Mouse (Mus musculus): ENCODE data around the gene Rasa3.

Gene Rasa3

DNA sequence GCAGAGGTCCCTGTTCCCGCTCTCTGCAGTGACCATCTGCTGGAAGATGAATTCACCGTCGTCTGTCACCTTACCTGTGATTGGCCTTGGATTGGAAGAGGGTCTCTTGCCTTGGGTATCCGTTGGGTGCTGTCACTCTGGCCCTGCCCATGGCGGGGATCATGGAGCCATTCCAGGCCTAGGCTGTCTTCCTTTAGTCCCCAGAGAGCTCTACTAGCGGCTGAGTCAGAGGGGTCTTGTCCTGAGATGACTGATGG, 125.9 kb downstream of the Rasa3 start:
- in situ Hi-C loops (cut with MseI, MboI): loop anchor here (5.0 to 25.0 kb wide), 2 partner anchors 186 to 201 kb away; no protein-coding TSS in a partner anchor

- in situ Hi-C loops (cut with MseI, MboI): loop anchor here (5.0 to 25.0 kb wide), 2 partner anchors 186 to 201 kb away; no protein-coding TSS in a partner anchor
These were observed 126.5 kb downstream of the Rasa3 start for GRCm38 (mm10) chr8:13550718-13551573.

DNA sequence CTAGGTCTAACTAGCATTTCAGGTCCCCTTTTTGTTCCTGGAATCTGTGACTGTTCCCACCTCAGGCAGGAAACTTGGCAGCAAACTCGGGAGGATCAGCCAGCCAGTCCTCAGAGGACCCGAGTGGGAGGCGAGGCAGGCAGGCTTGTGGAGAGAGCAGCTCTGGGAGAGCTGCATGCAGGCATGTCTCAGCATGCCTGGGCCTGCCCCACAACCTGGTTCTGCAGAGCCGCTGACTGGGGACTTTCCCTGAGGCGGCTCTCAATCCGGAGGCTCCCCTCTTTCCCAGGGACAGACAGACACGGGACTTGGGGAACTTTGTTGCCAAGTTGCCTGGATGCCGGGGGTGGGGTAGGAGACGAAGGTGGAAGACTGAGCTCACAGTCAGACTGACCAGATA, 128.6 kb downstream of the Rasa3 start:
- in situ Hi-C loops (cut with MseI, MboI): no loop called here

- in situ Hi-C loops (cut with MseI, MboI): no loop called here
These were observed 129.2 kb downstream of the Rasa3 start for GRCm38 (mm10) chr8:13548235-13548634.

DNA sequence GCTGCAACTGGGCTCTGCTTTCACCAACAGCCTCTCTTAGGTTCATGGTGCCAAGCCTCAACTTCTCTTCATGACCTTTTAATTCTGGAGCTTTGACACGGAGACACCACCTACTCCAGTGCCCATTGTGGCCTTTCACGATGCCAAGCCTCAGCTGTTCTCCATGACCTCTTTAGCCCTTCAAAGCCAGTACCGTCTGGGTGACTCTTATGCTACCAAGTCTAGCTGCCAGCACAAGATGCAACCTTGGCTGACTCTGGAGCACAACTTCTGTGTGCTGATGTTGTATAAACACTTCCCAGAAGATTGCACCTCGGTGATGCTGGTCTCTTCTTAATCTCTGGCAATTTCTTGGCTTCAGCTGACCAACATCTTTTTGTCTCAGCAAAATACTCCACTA, 131.0 kb downstream of the Rasa3 start:
- in situ Hi-C loops (cut with MseI, MboI): no loop called here

- in situ Hi-C loops (cut with MseI, MboI): no loop called here
These were observed 135.9 kb downstream of the Rasa3 start for GRCm38 (mm10) chr8:13541526-13541925.

GRCm38 (mm10) chr8:13540122-13540521, 137.3 kb downstream of the Rasa3 start:
- in situ Hi-C loops (cut with MseI, MboI): no loop called here

GRCm38 (mm10) chr8:13538821-13539220, 138.6 kb downstream of the Rasa3 start:
- in situ Hi-C loops (cut with MseI, MboI): no loop called here

DNA sequence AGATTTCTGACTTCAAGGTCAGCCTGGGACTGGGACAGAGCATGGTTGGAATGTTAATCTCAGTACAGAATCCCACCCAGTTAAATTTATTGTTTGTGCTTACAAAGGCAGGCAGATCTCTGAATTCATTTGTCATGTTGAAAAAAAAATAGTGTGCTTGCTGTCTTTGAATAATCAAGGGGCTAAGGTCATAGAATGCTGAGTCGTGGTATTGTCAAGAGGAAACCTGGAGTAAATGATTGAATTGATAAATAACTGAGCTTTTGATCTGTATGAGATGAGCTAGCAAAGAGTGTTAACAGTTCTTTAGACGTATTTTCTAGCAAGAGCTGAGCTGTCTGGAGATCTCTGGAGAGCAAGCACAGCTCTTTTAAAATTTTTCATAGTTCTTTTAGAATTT, 140.3 kb downstream of the Rasa3 start:
- in situ Hi-C loops (cut with MseI, MboI): no loop called here

GRCm38 (mm10) chr8:13533123-13533522, 144.3 kb downstream of the Rasa3 start:
- in situ Hi-C loops (cut with MseI, MboI): no loop called here

DNA sequence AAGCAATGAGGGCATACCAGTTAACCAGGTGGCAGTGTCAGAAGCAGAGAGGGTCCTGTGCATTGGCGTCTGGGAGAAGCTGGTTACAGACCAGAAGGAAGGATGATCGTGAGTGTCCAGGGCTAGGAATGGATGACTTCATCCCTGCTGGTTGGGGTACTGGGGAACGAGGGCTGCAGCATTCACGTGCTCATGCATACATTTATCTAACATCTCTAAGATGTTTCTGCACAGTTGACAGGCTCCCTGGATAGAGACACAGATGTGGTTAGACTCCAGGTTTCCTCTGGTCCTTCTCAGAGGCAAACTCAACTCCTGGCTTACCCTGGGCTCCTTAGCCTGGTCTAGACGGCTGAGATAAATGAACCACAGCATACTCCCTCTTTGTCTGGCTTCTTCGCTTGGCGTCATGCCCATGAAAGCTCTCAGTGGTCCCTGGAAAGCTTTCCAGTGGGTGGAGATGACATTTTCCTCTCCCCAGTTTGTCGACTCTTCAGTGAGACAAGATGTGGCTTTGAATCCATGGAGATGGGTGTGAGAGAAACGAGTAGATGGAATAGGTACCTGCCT, 145.7 kb downstream of the Rasa3 start:
- in situ Hi-C loops (cut with MseI, MboI): no loop called here

GRCm38 (mm10) chr8:13530941-13531340, 146.5 kb downstream of the Rasa3 start:
- in situ Hi-C loops (cut with MseI, MboI): no loop called here

GRCm38 (mm10) chr8:13530401-13530800, 147.0 kb downstream of the Rasa3 start:
- in situ Hi-C loops (cut with MseI, MboI): no loop called here

GRCm38 (mm10) chr8:13529891-13530316, 147.5 kb downstream of the Rasa3 start:
- in situ Hi-C loops (cut with MseI, MboI): no loop called here

DNA sequence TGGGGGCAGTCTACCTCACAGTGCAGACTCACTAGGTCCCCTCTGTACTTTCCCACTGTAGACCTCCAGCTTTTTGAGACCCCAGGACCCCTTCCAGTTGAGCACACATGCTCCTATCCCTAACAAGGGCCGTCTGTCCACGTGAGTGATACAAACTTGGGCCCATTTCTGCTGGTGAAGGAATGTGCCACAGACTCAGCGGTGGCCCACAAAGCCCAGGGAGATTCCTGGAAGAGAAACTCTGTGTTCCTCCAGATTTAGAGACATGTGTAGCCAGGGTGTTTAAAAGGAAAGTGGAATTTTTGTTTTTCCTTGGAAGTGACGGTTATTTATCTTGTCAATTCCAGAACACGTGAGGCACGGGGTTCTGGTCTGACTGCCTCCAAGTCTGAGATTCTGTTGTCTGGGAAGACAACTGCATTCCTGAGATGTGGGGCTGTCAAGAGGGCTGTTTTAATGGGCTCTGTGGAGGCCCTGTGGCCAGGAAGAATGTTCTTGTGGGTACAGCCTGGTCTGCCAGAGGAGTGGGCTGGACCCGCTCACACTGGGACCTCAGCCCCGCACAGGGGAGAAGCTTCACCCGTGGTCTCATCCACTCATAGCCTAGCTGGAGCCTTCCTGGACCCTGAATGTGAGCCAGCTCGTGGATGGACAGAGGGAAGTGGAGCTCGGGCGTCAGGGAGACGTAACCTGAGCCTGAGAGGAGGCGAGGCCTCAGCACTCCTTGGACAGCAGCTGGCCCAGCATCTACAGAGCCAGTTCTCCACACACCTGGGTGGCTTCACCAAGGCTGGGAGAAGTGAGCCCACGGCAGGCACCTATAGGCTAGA, 148.2 kb downstream of the Rasa3 start:
- in situ Hi-C loops (cut with MseI, MboI): no loop called here

DNA sequence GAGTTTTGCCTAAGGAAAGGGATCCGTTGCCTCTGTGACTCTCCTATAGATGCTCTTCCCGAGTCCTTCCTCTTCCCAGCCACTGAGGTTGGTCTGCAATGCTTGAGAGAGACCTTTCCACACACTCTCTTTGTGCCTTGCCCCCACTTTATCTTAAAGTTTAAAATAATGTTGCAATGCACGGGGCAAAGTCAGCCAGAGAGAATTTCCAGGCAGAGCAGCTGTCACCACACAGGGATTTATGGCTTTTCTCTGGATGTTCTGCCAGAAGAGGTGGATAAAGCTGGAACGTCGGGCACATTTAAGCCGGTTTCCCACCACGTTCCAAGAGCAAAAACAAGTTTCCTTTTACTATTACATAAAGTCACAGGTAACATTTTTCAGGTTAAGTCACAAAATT, 156.0 kb downstream of the Rasa3 start:
- in situ Hi-C loops (cut with MseI, MboI): no loop called here

DNA sequence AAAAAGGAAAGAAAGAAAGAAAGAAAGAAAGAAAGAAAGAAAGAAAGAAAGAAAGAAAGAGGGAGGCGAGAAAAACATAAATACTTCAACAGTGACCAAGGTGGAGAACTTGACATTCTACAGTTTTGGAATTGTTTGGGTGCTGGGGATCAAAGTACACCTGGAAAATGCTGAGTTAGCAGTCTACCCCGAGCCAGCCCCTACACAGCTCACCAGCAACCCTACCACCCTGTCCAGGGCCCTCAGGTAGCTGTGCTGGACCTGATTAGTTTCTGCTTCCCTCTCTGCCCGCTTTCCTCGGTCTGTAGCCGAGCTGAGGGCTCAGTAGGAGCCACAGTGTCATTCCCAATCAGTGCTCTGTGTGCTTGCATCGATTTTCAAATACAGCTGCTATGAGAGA, 157.1 kb downstream of the Rasa3 start:
- in situ Hi-C loops (cut with MseI, MboI): no loop called here

DNA sequence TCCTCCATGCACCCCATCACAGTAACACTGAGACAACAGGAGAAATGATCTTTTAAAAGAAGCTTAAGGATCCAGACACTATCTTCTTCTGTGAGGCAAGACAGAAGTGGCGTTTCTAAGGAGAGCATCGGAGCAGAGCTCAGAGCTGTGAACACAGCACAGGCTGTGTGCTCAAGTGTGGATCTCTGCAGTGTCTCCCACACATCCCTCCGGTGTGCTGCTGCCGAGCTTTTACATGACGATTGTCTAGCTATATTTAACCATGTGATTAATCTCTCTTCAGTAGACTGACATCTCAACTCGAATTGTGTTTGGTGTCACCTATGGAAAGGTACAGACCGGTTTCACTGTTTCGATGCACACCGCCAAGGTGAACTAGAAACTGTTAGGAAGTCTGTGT, 157.9 kb downstream of the Rasa3 start:
- in situ Hi-C loops (cut with MseI, MboI): no loop called here

GRCm38 (mm10) chr8:13517284-13517781, 160.1 kb downstream of the Rasa3 start:
- in situ Hi-C loops (cut with MseI, MboI): no loop called here

All from mouse trophoblast stem cell (cell line).